Mouse (Mus musculus): ENCODE results near the gene Actrt2. TPM values are rescaled to one million over a fixed set of nuclear protein-coding genes. Genes with fewer than 3 reads are reported as not detected.
A peak's percentile ranks its signal among the peaks of the same experiment; 100 is the strongest.

The Actrt2 gene
- polyA plus RNA-seq, 1 experiment from 2014 or later = not detected

DNA sequence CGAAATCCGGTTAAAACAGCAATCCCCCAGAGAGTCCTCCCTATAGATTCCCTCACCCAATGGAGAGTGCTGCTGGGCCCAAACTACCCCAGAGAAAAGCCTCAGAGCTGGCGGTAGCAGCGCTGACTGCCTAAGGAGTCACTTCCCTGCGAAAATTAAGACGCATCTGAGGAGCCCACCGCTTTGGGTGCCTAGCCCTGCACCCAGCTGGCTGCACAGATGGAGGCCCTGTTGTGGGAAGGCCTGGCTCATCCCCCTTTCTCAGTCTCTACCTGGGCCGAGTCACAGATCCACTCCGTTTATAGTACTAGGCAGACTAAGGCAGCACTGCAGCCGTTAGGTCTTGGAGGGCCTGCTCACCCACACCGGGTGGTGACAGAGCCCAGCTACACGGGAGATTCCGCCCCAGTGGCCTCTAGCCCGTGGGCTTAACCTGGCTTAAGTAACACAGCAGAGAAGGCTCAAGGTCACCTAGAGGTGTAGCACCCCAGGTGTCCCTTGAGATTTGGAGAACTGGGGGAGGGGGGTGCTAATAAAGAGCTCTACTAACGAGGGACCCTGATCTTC is 29.3 kb downstream of the Actrt2 start:
- TF ChIP-seq EP300 (IDR thresholded peaks at IDR 0.05; ENCODE audit: low read depth) (no peak), CTCF (IDR thresholded peaks at IDR 0.05; ENCODE audit: low read depth) (no peak)
- 27% methylated on average over 15 of the region's 15 CpGs for WGBS (ENCODE audit: insufficient replicate concordance)
- Histone ChIP-seq H3K4me3 (ENCODE audit: low read depth, low read length) (no peak overlapping the region), H3K4me2 (ENCODE audit: low read depth, low read length) (no peak overlapping the region), H3K4me1 (ENCODE audit: insufficient read depth) (peaks cover 2% of the 10 kb centered on the region; the same call in 1 of the 2 replicates), H3K27ac (ENCODE audit: low read depth) (no peak overlapping the region), H3K36me3 (replicated peaks; ENCODE audit: insufficient read depth, low read length) (no peaks in the 10 kb centered on the region), H3K9me3 (ENCODE audit: low read length) (no peaks in the 10 kb centered on the region), H3K27me3 (ENCODE audit: insufficient read depth, low read length) (peaks cover 97% of the 10 kb centered on the region), H3K9ac (replicated peaks) (no peak overlapping the region)
- DNase-seq (no peak), ATAC-seq (no peak)

DNA sequence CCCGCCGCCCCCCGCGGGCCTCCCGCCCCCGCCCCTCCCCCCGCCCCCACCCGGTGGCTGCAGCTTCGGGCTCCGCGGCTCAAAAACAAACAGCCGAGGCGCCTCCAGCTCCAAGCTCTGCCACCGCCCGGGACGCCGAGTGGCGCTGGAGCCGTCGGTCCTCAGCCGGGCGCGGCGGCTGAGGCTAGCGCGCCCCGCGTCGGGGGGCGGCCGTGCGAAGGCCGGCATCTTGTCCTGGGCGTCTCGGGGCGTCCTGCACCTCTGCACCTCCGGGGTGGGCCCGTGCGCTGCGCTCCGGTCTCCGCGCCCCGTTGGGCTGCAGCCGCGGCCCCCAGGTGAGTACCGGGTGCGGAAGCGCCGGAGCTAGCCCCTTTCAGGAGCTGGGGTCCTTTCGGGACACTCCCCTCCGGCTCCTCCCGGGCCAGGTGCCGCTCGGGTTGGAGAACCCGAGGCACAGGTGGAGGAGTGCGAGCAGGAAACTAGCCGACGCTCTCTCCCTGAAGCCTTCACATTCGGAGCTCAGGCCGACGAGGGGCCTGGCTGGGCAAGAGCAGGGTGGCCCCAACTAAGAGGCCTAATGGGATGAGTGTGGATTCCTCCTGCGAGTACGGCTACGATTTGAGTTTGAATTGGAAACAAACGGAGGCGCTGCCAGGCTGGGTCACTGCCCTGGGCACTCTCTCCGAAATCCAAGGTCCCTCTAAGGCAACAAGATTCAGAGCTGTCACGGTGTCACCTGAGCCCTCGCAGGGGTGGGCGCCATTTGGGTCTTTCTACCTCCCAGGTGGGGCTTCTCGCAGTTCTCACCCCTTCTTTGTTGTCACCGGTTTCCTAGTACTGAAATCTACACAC is 30.0 kb downstream of the Actrt2 start:
- no peaks in the 10 kb centered on the region for H3K9me3 ChIP-seq (ENCODE audit: low read length)
- peaks cover 4% of the 10 kb centered on the region; the same call in 1 of the 2 replicates for H3K4me1 ChIP-seq (ENCODE audit: insufficient read depth)
- peaks cover 92% of the 10 kb centered on the region for H3K27me3 ChIP-seq (ENCODE audit: insufficient read depth, low read length)
- no peaks in the 10 kb centered on the region for H3K36me3 ChIP-seq (replicated peaks; ENCODE audit: insufficient read depth, low read length)
- no peak overlapping the region for H3K27ac ChIP-seq (ENCODE audit: low read depth)
- ATAC-seq (no peak), DNase-seq (no peak)
- TF ChIP-seq CTCF (IDR thresholded peaks at IDR 0.05; ENCODE audit: low read depth) (no peak), EP300 (IDR thresholded peaks at IDR 0.05; ENCODE audit: low read depth) (no peak)
- WGBS (ENCODE audit: insufficient replicate concordance) = 4% methylated on average over 48 of the region's 73 CpGs
- peak overlapping the region; percentile 66 for H3K4me3 ChIP-seq (ENCODE audit: low read depth, low read length)
- peak overlapping the region; percentile 87 for H3K4me2 ChIP-seq (ENCODE audit: low read depth, low read length)
- no peak overlapping the region for H3K9ac ChIP-seq (replicated peaks)

DNA sequence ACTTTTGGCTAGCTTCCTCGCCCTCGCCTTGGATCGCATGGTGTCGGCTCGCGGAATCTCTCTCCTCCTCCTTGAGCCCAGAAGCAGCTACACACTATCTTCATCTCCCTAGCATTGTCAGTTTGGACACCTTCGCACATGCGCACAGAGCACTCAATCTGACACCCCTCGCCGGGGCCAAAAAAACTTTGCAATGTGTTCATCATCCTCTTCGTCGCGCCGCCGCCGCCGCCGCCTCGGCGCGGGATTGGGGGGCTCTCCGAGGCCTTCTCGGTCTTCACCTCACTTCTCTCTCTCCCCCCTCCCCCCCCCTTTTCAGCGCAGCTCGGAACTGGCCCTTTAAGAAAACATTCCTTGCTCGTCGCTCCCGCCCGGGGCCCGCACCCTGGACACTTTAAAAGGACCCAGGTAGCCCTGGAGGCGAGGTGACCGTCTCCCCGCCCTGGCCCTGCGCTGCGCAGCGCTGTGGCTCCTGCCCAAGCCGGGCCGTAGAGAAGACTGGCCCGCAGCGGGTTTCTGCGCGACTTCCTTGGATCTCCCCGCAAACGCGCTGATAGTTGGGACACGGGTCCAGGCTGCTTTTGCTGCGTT is 30.9 kb downstream of the Actrt2 start, which contains the start of gene Prdm16:
TSS of gene Prdm16 (minus strand) at position 153 of the 591 bp plus-strand sequence.
- TF ChIP-seq EP300 (IDR thresholded peaks at IDR 0.05; ENCODE audit: low read depth) (no peak), CTCF (IDR thresholded peaks at IDR 0.05; ENCODE audit: low read depth) (no peak)
- 2% methylated on average over 43 of the region's 47 CpGs for WGBS (ENCODE audit: insufficient replicate concordance)
- H3K27ac ChIP-seq (ENCODE audit: low read depth) = peak within 1 kb of the TSS; percentile 72
- peaks cover 84% of the 10 kb centered on the region for H3K27me3 ChIP-seq (ENCODE audit: insufficient read depth, low read length)
- DNase-seq = peak; percentile 50
- ATAC-seq = peak; percentile 26
- peak within 1 kb of the TSS; percentile 66 for H3K4me3 ChIP-seq (ENCODE audit: low read depth, low read length)
- H3K4me2 ChIP-seq (ENCODE audit: low read depth, low read length) = peak within 1 kb of the TSS; percentile 87
- peaks cover 4% of the 10 kb centered on the region; the same call in 1 of the 2 replicates for H3K4me1 ChIP-seq (ENCODE audit: insufficient read depth)
- H3K9me3 ChIP-seq (ENCODE audit: low read length) = no peaks in the 10 kb centered on the region
- no peaks in the 10 kb centered on the region for H3K36me3 ChIP-seq (replicated peaks; ENCODE audit: insufficient read depth, low read length)
- peak within 1 kb of the TSS; percentile 64 for H3K9ac ChIP-seq (replicated peaks)

DNA sequence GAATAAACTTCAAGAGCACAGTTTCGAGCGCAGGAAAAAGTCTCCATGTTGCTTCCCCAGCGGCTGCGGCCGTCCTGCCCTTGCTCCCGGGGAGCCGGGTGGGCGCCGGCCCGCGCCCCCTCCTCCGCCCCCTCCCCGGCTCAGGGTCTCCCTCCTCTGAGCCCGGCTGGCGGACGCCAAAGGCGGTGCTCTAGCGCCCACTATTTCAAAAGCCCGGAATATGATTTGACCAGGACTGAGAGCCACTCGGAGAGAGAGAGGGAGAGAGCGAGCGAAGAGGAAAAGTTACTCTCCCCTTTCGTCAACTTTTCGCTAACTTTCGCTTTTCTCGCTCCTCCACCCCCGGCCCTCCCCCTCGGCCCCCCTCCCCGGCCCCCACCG is 31.6 kb downstream of the Actrt2 start:
- ATAC-seq = peak; percentile 43
- peaks cover 4% of the 10 kb centered on the region; the same call in 1 of the 2 replicates for H3K4me1 ChIP-seq (ENCODE audit: insufficient read depth)
- no peaks in the 10 kb centered on the region for H3K9me3 ChIP-seq (ENCODE audit: low read length)
- peak overlapping the region; percentile 66 for H3K4me3 ChIP-seq (ENCODE audit: low read depth, low read length)
- TF ChIP-seq CTCF (IDR thresholded peaks at IDR 0.05; ENCODE audit: low read depth) (0 out of 2 replicates have a peak, but pooled peaks have one; percentile 26), EP300 (IDR thresholded peaks at IDR 0.05; ENCODE audit: low read depth) (no peak)
- H3K27ac ChIP-seq (ENCODE audit: low read depth) = peak overlapping the region; percentile 72
- H3K27me3 ChIP-seq (ENCODE audit: insufficient read depth, low read length) = peaks cover 79% of the 10 kb centered on the region
- H3K9ac ChIP-seq (replicated peaks) = peak overlapping the region; percentile 64
- no peaks in the 10 kb centered on the region for H3K36me3 ChIP-seq (replicated peaks; ENCODE audit: insufficient read depth, low read length)
- DNase-seq = peak; percentile 54
- 2% methylated on average over 19 of the region's 30 CpGs for WGBS (ENCODE audit: insufficient replicate concordance)
- peak overlapping the region; percentile 87 for H3K4me2 ChIP-seq (ENCODE audit: low read depth, low read length)

DNA sequence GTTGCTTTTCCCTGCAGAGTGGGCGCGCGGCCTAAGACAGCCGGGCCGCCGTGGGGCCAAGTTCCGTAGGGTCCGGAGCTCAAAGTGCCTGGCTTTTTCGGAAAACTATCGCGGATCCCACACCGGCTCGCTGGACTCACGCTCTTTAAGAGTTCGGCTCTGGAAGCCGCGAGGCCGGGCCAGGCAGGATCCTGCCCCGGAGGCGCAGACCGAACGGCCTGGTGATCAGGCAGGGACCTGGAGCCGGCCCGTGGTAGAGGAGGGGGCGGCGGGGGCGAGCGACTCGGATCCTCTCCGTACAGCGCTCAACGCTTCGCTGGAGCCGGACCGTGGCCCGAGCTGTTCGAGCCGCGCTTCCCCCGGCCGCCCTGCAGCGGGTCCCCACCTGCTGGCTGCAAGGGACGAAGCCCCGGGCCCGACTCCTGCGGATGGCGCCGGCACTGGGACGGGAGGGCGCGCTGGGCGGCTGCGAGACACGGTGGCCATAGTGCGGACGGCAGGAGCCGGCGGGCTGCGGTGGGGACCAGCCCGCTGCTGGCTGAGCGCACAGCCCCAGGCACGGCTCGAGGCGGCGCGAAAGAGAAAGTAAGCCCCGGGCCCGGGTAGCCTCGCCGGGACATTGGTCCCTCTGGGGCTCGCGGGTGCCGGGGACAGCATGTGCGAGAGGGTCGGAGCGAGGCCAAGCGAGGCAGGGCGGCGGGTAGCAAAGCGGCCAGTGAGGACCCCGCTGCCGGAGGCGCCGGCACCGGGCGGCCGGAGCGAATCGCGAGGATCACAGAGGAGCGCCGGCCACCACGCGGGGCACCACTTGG is 32.2 kb downstream of the Actrt2 start:
- Histone ChIP-seq H3K4me1 (ENCODE audit: insufficient read depth) (peaks cover 4% of the 10 kb centered on the region; the same call in 1 of the 2 replicates), H3K9me3 (ENCODE audit: low read length) (no peaks in the 10 kb centered on the region), H3K4me3 (ENCODE audit: low read depth, low read length) (peak overlapping the region; percentile 66), H3K27ac (ENCODE audit: low read depth) (peak overlapping the region; percentile 72), H3K36me3 (replicated peaks; ENCODE audit: insufficient read depth, low read length) (no peaks in the 10 kb centered on the region), H3K9ac (replicated peaks) (peak overlapping the region; percentile 64), H3K4me2 (ENCODE audit: low read depth, low read length) (peak overlapping the region; percentile 87), H3K27me3 (ENCODE audit: insufficient read depth, low read length) (peaks cover 73% of the 10 kb centered on the region)
- 2% methylated on average over 81 of the region's 94 CpGs for WGBS (ENCODE audit: insufficient replicate concordance)
- no peak for TF ChIP-seq CTCF (IDR thresholded peaks at IDR 0.05; ENCODE audit: low read depth)
- ATAC-seq = peak; percentile 64
- DNase-seq = peak; percentile 64
